Mouse (Mus musculus) induced T-regulatory cell, adult 2 months (primary cell): ENCODE measurements at regions not wholly inside any gene's neighbourhood (a gene's known extent, or its start where the extent isn't known, plus 50 kb on each side); places are given as distances from the start of the nearest gene placed in this dataset.

ENCODE experiments used
- DNase-seq: peaks from one replicate; pipeline ENCODE4 v3.0.0-alpha.2; 2012; ENCODE audit warnings: low read depth

- no peak for DNase-seq
Observed at GRCm38 (mm10) chr5:133683021-133683420, 416.5 kb upstream of the Castor2 start.

- no peak for DNase-seq
Observed at GRCm38 (mm10) chr5:133676791-133677450, 422.6 kb upstream of the Castor2 start.

- DNase-seq: no peak
Observed at GRCm38 (mm10) chr5:133675636-133676035, 423.9 kb upstream of the Castor2 start.

- no peak for DNase-seq
Observed at GRCm38 (mm10) chr5:133666473-133666872, 433.0 kb upstream of the Castor2 start.

GRCm38 (mm10) chr5:133662474-133663256, 436.8 kb upstream of the Castor2 start:
- no peak for DNase-seq

- DNase-seq: no peak
Observed at GRCm38 (mm10) chr5:133660351-133660750, 439.2 kb upstream of the Castor2 start.

GRCm38 (mm10) chr5:133656837-133657236, 442.7 kb upstream of the Castor2 start:
- no peak for DNase-seq

- DNase-seq: no peak
Observed at GRCm38 (mm10) chr5:133653431-133653830, 446.1 kb upstream of the Castor2 start.

GRCm38 (mm10) chr5:133650246-133650645, 449.3 kb upstream of the Castor2 start:
- DNase-seq: no peak

GRCm38 (mm10) chr5:133645696-133646195, 453.8 kb upstream of the Castor2 start:
- no peak for DNase-seq

- DNase-seq: no peak
Observed at GRCm38 (mm10) chr5:133643326-133643725, 456.2 kb upstream of the Castor2 start.

- no peak for DNase-seq
Observed at GRCm38 (mm10) chr5:133634481-133634880, 465.0 kb upstream of the Castor2 start.

GRCm38 (mm10) chr5:133631812-133632211, 467.7 kb upstream of the Castor2 start:
- no peak for DNase-seq

GRCm38 (mm10) chr5:133619347-133619746, 480.2 kb upstream of the Castor2 start:
- no peak for DNase-seq

- DNase-seq: no peak
Observed at GRCm38 (mm10) chr5:133601241-133601739, 498.2 kb upstream of the Castor2 start.

- DNase-seq: no peak
Observed at GRCm38 (mm10) chr5:133600630-133601029, 498.9 kb upstream of the Castor2 start.

- DNase-seq: no peak
Observed at GRCm38 (mm10) chr5:133598105-133598504, 501.4 kb upstream of the Castor2 start.

- no peak for DNase-seq
Observed at GRCm38 (mm10) chr5:133586492-133586891, 513.0 kb upstream of the Castor2 start.

- no peak for DNase-seq
Observed at GRCm38 (mm10) chr5:133585181-133585580, 514.3 kb upstream of the Castor2 start.

- no peak for DNase-seq
Observed at GRCm38 (mm10) chr5:133576595-133576994, 522.9 kb upstream of the Castor2 start.

- no peak for DNase-seq
Observed at GRCm38 (mm10) chr5:133569096-133569495, 530.4 kb upstream of the Castor2 start.

GRCm38 (mm10) chr5:133566506-133566905, 533.0 kb upstream of the Castor2 start:
- DNase-seq: no peak

GRCm38 (mm10) chr5:133550657-133551056, 548.9 kb upstream of the Castor2 start:
- no peak for DNase-seq
